Mouse (Mus musculus) layer of hippocampus, adult 9-10 months (tissue): Measurements from ENCODE around the gene Zmynd10.
"Not testable (repeated sequence)": the region's sequence is repeated elsewhere in the genome, so short reads cannot be mapped to it uniquely, and the experiment has no call there.

Experiments used
- DNase-seq: peaks from one replicate; pipeline ENCODE4 v3.0.0; 2022; ENCODE audit warnings: low spot score

Zmynd10 gene

DNA sequence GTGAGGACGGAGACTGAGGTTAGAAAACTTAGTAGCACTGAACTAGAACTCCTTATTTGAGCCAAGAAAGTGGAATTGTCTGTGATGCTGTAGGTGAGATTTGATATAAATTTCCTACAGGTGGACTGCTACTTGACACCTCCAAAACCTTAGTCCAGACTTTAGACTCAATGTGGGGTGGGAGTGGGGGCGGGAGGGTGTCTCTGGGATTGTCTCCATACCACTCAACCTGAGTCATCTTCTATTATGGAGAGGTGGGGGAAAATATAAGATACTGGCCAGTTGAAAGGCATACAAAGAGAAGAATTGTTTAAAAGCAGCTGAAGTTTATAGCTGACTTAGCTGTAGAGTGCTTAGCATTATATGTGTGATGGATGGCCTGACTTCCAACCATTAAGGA is 8.6 kb downstream of the Zmynd10 start:
- DNase-seq, result no peak

DNA sequence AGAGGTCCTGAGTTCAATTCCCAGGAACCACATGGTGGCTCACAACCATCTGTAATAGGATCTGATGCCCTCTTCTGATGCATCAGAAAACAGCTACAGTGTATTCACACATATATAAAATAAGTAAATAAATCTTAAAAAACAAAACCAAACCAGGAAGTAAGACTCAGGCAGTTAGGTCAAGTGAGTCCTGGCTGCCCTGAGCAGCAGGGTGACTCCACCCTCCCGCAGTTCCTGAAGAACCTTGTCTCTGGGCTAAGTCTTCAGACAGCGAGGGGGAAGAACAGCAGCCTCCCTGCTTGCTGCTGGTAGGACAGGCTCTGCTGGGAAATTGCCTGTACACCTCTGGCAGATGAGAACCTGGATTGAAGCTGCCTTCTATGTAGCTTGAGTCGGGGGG is 9.2 kb downstream of the Zmynd10 start:
- no peak for DNase-seq

DNA sequence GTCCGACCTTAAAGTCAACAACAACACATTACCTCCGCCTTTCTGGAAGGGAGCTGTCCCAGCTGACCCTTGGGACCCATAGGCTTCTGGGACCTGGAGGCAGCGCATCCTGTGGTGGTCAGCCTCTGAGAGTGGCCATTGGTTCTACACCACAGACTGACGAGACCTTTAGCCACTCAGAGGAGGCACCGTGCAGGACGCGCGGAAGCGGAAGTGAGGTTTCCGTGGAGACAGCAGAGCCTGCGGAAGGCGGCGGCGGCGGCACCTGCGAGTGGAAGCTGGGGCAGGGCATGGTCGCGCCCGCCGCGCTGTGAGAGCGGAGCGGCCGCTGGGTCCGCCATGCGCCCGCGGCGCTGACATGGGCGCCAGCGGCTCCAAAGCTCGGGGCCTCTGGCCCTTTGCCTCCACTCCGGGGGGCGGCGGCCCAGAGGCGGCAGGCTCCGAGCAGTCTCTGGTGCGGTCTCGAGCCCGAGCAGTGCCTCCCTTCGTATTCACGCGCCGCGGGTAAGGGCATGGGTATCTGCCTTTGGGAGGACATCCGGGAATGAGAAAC is 16.0 kb downstream of the Zmynd10 start, which contains the start of gene Tusc2:
TSS of gene Tusc2 (plus strand) at position 227 of the 553 bp plus-strand sequence.
- DNase-seq, result peak; percentile 92

GRCm38 (mm10) chr9:107565556-107565955 is 18.5 kb downstream of the Zmynd10 start:
- not testable (repeated sequence) for DNase-seq

- DNase-seq, result no peak
These were observed 19.1 kb downstream of the Zmynd10 start for GRCm38 (mm10) chr9:107566041-107566709.

DNA sequence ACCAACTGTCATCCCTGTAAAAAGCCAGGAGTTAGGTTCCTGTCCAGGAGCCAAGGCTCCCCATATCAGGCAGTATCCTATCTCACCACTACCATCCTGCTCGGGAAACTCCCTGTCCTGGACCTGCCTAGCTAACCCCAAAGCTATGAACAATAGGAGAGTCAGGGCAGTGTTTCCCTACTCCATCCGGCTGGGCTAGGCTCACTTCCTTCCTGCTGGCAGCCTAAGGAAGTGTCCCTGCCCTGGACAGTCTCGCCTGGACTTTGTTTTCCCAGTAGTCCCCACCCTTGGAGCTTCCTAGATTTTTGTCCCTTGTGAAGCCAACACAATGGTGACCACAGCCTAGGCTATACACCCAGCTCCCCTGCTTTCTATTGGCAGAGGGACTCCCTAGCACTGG is 19.8 kb downstream of the Zmynd10 start:
- no peak for DNase-seq

- no peak for DNase-seq
These were observed 20.7 kb downstream of the Zmynd10 start, which contains the start of gene Hyal2 for GRCm38 (mm10) chr9:107567702-107568319. Hyal2 (plus strand) TSS chr9:107567945.

GRCm38 (mm10) chr9:107568331-107569261 is 21.5 kb downstream of the Zmynd10 start:
- peak; percentile 61 for DNase-seq

DNA sequence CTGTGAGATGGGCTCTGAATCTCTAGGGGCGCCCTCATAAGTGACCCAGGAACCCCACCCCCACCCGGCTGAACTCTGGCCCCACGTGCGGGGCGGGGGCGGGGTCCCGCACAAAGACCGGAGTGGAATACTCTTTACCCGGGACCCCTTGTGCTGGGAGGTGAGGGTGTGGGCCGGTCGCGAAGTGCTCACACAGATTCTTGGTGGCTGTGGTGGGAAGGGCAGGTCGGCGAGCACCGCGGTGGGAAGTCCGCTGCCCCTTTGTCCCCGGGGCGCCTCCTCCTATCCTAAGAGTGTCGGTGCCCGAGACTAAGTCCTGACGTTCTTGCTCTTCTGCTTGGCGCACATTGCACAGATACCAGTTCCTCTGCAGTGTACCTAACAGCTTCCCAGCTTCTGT is 22.2 kb downstream of the Zmynd10 start:
- no peak for DNase-seq

GRCm38 (mm10) chr9:107570016-107570415 is 22.9 kb downstream of the Zmynd10 start:
- DNase-seq, result no peak

GRCm38 (mm10) chr9:107570845-107571244 is 23.7 kb downstream of the Zmynd10 start:
- no peak for DNase-seq

- no peak for DNase-seq
These were observed 24.6 kb downstream of the Zmynd10 start for GRCm38 (mm10) chr9:107571534-107572326.

DNA sequence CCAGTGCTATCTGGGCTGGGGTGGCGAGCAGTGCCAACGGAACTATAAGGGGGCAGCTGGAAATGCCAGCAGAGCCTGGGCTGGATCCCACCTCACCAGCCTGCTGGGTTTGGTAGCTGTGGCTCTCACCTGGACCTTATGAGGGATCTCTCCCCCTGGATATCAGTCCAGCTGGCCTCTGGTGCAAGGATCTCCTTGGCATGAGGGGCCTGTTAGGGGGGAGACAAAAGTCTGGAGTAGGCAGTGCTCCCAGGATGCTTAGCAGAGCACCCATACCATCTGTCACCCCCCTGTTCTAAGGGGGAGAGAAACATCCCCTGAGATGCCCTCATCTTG is 25.2 kb downstream of the Zmynd10 start:
- DNase-seq, result no peak

DNA sequence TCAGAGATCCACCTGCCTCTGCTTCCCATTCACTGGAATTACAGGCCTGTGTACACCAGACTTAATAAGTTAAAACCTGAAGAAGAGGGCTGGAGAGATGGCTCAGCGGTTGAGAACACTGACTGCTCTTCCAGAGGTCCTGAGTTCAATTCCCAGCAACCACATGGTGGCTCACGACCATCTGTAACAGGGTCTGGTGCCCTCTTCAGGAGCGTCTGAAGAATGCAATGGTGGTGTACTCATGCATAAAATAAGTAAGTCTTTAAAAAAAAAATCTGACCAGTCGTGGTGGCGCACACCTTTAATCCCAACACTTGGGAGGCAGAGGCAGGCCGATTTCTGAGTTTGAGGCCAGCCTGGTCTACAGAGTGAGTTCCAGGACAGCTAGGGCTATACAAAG is 26.7 kb downstream of the Zmynd10 start:
- not testable (repeated sequence) for DNase-seq

DNA sequence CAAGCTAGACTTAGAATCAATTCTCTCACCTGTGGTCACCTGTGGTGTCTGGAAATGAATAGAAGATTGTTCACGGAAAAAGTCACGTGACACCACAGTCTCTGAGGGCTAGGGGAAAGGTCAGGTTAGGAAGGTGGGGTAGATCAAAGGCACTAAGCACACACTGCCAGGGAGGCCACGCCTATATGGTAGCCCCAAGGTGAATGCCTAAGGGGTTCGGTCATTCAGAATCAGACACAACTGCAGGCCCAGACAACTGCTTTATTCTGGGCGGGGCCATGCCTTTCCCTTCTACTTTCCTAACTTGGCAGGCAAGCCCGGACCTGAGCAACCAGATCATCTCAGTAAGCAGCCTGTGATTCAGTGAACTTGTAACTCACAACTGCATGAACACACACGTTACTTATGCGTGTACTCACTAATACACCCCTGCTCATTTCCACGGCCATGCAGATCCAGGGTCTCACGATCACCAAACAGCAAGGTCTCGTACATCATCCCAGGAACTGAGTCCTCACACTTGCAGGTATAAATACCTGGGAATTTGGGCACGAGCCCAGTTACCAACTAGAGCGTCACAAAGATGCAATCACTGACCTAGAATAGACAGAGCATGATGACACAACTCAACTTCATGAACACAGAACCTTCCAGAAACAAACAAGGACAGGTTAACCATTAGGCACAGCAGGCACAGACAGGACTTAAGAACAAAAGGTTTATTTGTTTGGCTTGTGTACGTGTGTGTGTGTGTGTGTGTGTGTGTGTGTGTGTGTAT is 28.7 kb downstream of the Zmynd10 start:
- DNase-seq, result no peak

GRCm38 (mm10) chr9:107576357-107577107 is 29.4 kb downstream of the Zmynd10 start, which contains the start of gene Hyal1:
Hyal1 (plus strand) TSS chr9:107576927.
- DNase-seq, result no peak

GRCm38 (mm10) chr9:107577871-107578270 is 30.8 kb downstream of the Zmynd10 start:
- DNase-seq, result no peak

GRCm38 (mm10) chr9:107578587-107578986 is 31.5 kb downstream of the Zmynd10 start, which contains the start of gene Naa80:
Naa80 (plus strand) TSS chr9:107578887.
- DNase-seq, result no peak

DNA sequence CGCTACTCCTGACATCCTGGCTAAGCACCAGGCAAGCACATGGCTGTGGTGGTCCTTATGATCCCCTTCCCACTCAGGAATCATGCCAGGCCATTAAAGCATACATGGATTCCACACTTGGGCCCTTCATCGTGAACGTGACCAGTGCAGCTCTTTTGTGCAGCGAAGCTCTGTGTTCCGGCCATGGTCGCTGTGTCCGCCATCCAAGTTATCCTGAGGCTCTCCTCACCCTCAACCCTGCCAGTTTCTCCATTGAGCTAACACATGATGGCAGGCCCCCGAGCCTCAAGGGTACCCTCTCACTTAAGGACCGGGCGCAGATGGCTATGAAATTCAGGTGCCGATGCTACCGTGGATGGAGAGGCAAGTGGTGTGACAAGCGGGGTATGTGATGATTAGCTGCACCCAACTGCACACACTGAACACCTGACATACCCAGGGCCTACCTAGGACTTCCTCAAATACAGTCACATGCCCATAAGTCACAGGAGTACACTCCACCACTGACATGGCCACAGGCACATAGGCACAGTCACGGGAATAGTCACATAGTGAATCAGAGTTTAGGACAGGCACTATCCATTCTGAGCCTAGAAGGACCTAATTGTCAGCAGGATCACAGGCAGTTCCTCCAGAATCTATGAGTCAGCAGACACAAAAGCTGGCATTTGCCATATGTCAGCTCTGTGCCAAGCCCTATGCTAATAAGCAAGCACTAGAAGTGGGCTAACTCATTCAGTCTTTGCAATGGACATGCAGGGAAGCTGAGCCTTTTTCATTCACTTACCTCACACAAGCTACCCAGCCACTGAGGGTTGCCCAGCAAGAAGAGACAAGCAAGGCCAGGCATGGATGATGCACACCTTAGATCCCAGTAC is 32.2 kb downstream of the Zmynd10 start:
- no peak for DNase-seq
